ENCODE assay signal across 7 mouse cellular contexts in the genomic region with DNA sequence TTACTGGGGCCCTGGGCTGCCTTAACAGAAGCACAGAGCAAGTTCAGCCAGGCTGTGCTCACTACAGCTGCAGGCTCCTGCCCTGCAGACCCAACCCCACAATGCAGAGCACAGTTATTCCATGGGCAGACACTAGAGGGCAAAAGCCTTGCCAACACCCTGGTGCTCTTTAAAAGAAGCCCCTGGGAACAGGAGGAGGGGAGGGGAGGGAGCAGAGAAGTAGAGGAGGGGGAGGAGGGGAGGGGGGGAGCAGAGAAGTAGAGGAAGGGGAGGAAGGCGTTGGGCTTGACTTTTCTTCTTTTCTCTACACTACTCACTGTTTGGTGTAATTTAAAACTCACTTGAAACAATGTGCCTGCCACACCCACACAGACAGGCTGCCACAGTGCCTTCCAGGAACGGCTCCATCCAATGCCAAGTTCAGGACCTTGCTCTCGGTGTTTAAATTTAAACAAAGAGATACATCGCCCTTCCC.
DNase-seq lines count a peak whose midpoint lies in the region; ATAC-seq and TF ChIP-seq lines count a peak whose summit lies in the region.

No protein-coding gene starts in this region.

- peak overlapping the region; percentile 42 for H3K4me3 ChIP-seq in megakaryocyte, embryonic 14.5 days (replicated peaks)
- H3K4me3 ChIP-seq in hindbrain, postnatal 0 days (ENCODE audit: low read length): no peak overlapping the region

- TF ChIP-seq CTCF in hindbrain, postnatal 0 days (IDR thresholded peaks at IDR 0.05; ENCODE audit: low read depth): peak; percentile 60

- H3K27ac ChIP-seq in hindbrain, postnatal 0 days: no peak overlapping the region

- peaks cover 81% of the 10 kb centered on the region for H3K36me3 ChIP-seq in megakaryocyte, embryonic 14.5 days (replicated peaks; ENCODE audit: low read length)
- no peaks in the 10 kb centered on the region for H3K36me3 ChIP-seq in hindbrain, postnatal 0 days (ENCODE audit: insufficient read depth, low read length)

- peak; percentile 79 for DNase-seq in embryo, embryonic 10 days (ENCODE audit: low spot score)
- DNase-seq in hindbrain, postnatal 0 days (ENCODE audit: low spot score): peak; percentile 68
- peak; percentile 80 for DNase-seq in retina, embryonic 14.5 days (ENCODE audit: low spot score)
- no peak for DNase-seq in frontal cortex, postnatal 36 days (ENCODE audit: low spot score in 2 of 2)
- no peak for DNase-seq in gastrocnemius, postnatal 25 days

- no peak overlapping the region for H3K4me2 ChIP-seq in hindbrain, postnatal 0 days (ENCODE audit: low read depth, low read length)

- 16% methylated on average over 4 of the region's 4 CpGs for WGBS in hindbrain, postnatal 0 days

- no peaks in the 10 kb centered on the region for H3K27me3 ChIP-seq in megakaryocyte, embryonic 14.5 days (replicated peaks)
- H3K27me3 ChIP-seq in hindbrain, postnatal 0 days (ENCODE audit: insufficient read depth, low read length): no peaks in the 10 kb centered on the region

- no peaks in the 10 kb centered on the region for H3K9me3 ChIP-seq in megakaryocyte, embryonic 14.5 days
- no peaks in the 10 kb centered on the region for H3K9me3 ChIP-seq in hindbrain, postnatal 0 days (ENCODE audit: low read length)

- peaks cover 96% of the 10 kb centered on the region for H3K4me1 ChIP-seq in megakaryocyte, embryonic 14.5 days
- 0 out of 2 replicates have a peak, but pooled peaks cover 8% of the 10 kb centered on the region for H3K4me1 ChIP-seq in hindbrain, postnatal 0 days (ENCODE audit: insufficient read depth, low read length)

- no peak for ATAC-seq in megakaryocyte, adult 5-6 weeks (ENCODE audit: poor library complexity, severe bottlenecking)
- peak; percentile 58 for ATAC-seq in hindbrain, postnatal 0 days

- H3K9ac ChIP-seq in hindbrain, postnatal 0 days (replicated peaks; ENCODE audit: low read length): no peak overlapping the region

Comparison
In these comparisons a context has a peak if more than half of its experiments do, and no peak if none do; other contexts are left out.
1. DNase-seq: peak in embryo, embryonic 10 days (single experiment), hindbrain, postnatal 0 days (single experiment) and retina, embryonic 14.5 days (single experiment); none in frontal cortex, postnatal 36 days (0 of 2) and gastrocnemius, postnatal 25 days (single experiment).